Comparison of ENCODE assay signal across 7 mouse cellular contexts in genomic region chr9:85843891-85844646, GRCm38 (mm10). TPM values are rescaled to one million over a fixed set of nuclear protein-coding genes. Genes with fewer than 3 reads are reported as not detected.
DNase-seq lines count a peak whose midpoint lies in the region; ATAC-seq and TF ChIP-seq lines count a peak whose summit lies in the region.

No protein-coding gene starts in this region.

- 4% methylated on average over 80 of the region's 80 CpGs for WGBS in bone marrow, adult 2 months
- 3% methylated on average over 77 of the region's 80 CpGs for WGBS in forebrain, embryonic 10.5 days
- WGBS in limb, embryonic 10.5 days = 3% methylated on average over 76 of the region's 80 CpGs
- WGBS in neural tube, embryonic 15.5 days = 3% methylated on average over 78 of the region's 80 CpGs

- peaks cover 27% of the 10 kb centered on the region for H3K36me3 ChIP-seq in forebrain, embryonic 10.5 days (replicated peaks)
- H3K36me3 ChIP-seq in limb, embryonic 10.5 days = peaks cover 20% of the 10 kb centered on the region
- no peaks in the 10 kb centered on the region for H3K36me3 ChIP-seq in neural tube, embryonic 15.5 days

- no peaks in the 10 kb centered on the region for H3K9me3 ChIP-seq in forebrain, embryonic 10.5 days
- no peaks in the 10 kb centered on the region for H3K9me3 ChIP-seq in limb, embryonic 10.5 days (replicated peaks)
- no peaks in the 10 kb centered on the region for H3K9me3 ChIP-seq in neural tube, embryonic 15.5 days (replicated peaks)

- peak; percentile 25 for DNase-seq in left cerebral cortex, postnatal 4 days
- DNase-seq in left cerebral cortex, adult 11 months (ENCODE audit: low spot score) = no peak
- peak; percentile 44 for DNase-seq in forebrain, embryonic 10.5 days (ENCODE audit: extremely low spot score, low spot score)
- DNase-seq in limb, embryonic 10.5 days (ENCODE audit: low spot score) = peak; percentile 73
- no peak for DNase-seq in frontal cortex, postnatal 14 days (ENCODE audit: low spot score in 2 of 2)

- ATAC-seq in neural tube, embryonic 15.5 days (ENCODE audit: low FRiP score) = peak; percentile 61

- no peak overlapping the region for H3K27ac ChIP-seq in bone marrow, adult 2 months (ENCODE audit: control insufficient read depth, insufficient read depth, low read depth, low read length, poor library complexity)
- H3K27ac ChIP-seq in forebrain, embryonic 10.5 days = peak overlapping the region; percentile 95
- H3K27ac ChIP-seq in limb, embryonic 10.5 days = peak overlapping the region; percentile 95
- H3K27ac ChIP-seq in neural tube, embryonic 15.5 days (replicated peaks) = peak overlapping the region; percentile 88

- H3K4me3 ChIP-seq in bone marrow, adult 2 months (replicated peaks; ENCODE audit: control insufficient read depth, low read depth, low read length) = no peak overlapping the region
- H3K4me3 ChIP-seq in forebrain, embryonic 10.5 days = peak overlapping the region; percentile 81
- H3K4me3 ChIP-seq in limb, embryonic 10.5 days = peak overlapping the region; percentile 80
- peak overlapping the region; percentile 60 for H3K4me3 ChIP-seq in neural tube, embryonic 15.5 days (replicated peaks)

- intact Hi-C loops in left cerebral cortex, postnatal 4 days (cut with DNase I) = loop anchor here (5.0 kb wide), 1 partner anchor 608 kb away; no protein-coding TSS in a partner anchor

- peak overlapping the region; percentile 74 for H3K9ac ChIP-seq in neural tube, embryonic 15.5 days (replicated peaks)

- H3K27me3 ChIP-seq in forebrain, embryonic 10.5 days (ENCODE audit: poor library complexity, severe bottlenecking) = peaks cover 50% of the 10 kb centered on the region
- peaks cover 10% of the 10 kb centered on the region for H3K27me3 ChIP-seq in limb, embryonic 10.5 days (ENCODE audit: low read depth, poor library complexity, severe bottlenecking)
- H3K27me3 ChIP-seq in neural tube, embryonic 15.5 days (replicated peaks) = no peaks in the 10 kb centered on the region

- TF ChIP-seq POLR2A in bone marrow, adult 2 months (IDR thresholded peaks at IDR 0.05; ENCODE audit: borderline replicate concordance, control insufficient read depth, low read depth, low read length) = 0 out of 2 replicates have a peak, but pooled peaks have one; percentile 16

- TF ChIP-seq CTCF in bone marrow, adult 2 months (IDR thresholded peaks at IDR 0.05; ENCODE audit: control insufficient read depth, insufficient read depth, low read length) = no peak

- peak overlapping the region; percentile 88 for H3K4me2 ChIP-seq in neural tube, embryonic 15.5 days

- no peaks in the 10 kb centered on the region for H3K4me1 ChIP-seq in bone marrow, adult 2 months (ENCODE audit: control insufficient read depth, insufficient read depth, low read length)
- peaks cover 37% of the 10 kb centered on the region for H3K4me1 ChIP-seq in forebrain, embryonic 10.5 days
- peaks cover 30% of the 10 kb centered on the region for H3K4me1 ChIP-seq in limb, embryonic 10.5 days
- H3K4me1 ChIP-seq in neural tube, embryonic 15.5 days = peaks cover 23% of the 10 kb centered on the region

RNA-seq across cellular contexts. Expression of gene Tpbg, which starts 1.9 kb away (rescaled TPM):
- total RNA-seq in left cerebral cortex, postnatal 4 days (2021) = 10 to 100 TPM; 24.2 to 32.8 TPM
- 1.7 TPM in 1 of 2 replicates, not detected in the other for polyA plus RNA-seq in bone marrow, adult 2 months (2011; ENCODE audit: insufficient read depth, insufficient read length, low replicate concordance, missing spikeins)
- polyA plus RNA-seq in forebrain, embryonic 10.5 days (2016; fragmentation: Nextera tagmentation; extraction: Ambion mirVana) = 24.9 and 25.8 TPM in 2 replicates
- polyA plus RNA-seq in limb, embryonic 10.5 days (2016; fragmentation: Nextera tagmentation; extraction: Ambion mirVana) = 19.4 and 23.5 TPM in 2 replicates
- polyA plus RNA-seq in neural tube, embryonic 15.5 days (2015; fragmentation: Nextera tagmentation; extraction: Ambion mirVana) = 17.4 and 19.2 TPM in 2 replicates

Comparison
In these comparisons a context has a peak if more than half of its experiments do, and no peak if none do; other contexts are left out.
1. DNase-seq: peak in left cerebral cortex, postnatal 4 days (single experiment), forebrain, embryonic 10.5 days (single experiment) and limb, embryonic 10.5 days (single experiment); none in left cerebral cortex, adult 11 months (single experiment) and frontal cortex, postnatal 14 days (0 of 2).